Comparison of ENCODE assay signal across 11 mouse cellular contexts in the genomic region with DNA sequence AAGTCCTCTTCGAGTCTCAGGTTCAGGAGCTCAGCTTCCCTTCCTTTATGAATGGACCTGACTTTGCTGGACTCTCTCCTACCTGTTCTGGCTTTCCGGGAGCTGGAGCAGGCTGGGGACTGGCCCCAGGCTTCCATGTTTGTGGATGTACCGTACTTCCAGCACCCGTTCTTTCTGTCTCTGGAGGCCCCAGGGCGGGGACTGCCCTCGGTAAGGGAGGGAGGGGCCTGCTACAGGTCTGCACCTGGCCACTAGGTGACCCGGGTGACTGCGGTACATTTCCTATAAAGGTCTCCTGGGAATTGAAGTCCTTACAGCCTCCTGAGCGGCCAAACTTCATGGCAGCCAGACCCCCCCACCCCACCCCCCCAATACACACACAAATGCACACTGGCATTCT. TPM values are rescaled to one million over a fixed set of nuclear protein-coding genes. Genes with fewer than 3 reads are reported as not detected.
DNase-seq lines count a peak whose midpoint lies in the region; ATAC-seq lines count a peak whose summit lies in the region.
"Had no signal": no experiment of that assay in that cellular context is flagged by ENCODE, and none has a peak within 500 bp of the region (broad histone marks: within the 10 kb centered on the region; RNA-seq: fewer than 3 reads in every experiment).

A gene (minus strand): TSS at position 212 of the 400 bp plus-strand sequence.

- no peak for ATAC-seq in neutrophil, adult 5-6 weeks (ENCODE audit: extremely low read depth, insufficient number of reproducible peaks, low FRiP score, poor library complexity, severe bottlenecking)
- ATAC-seq: midbrain, embryonic 15.5 days had no signal

- H3K27ac ChIP-seq in embryonic facial prominence, embryonic 10.5 days (replicated peaks) = no peak within 1 kb of the TSS
- H3K27ac ChIP-seq: hindbrain, embryonic 10.5 days; midbrain, embryonic 15.5 days had no signal

- no peaks in the 10 kb centered on the region for H3K4me1 ChIP-seq in embryonic facial prominence, embryonic 10.5 days
- H3K4me1 ChIP-seq: hindbrain, embryonic 10.5 days; midbrain, embryonic 15.5 days had no signal

- H3K36me3 ChIP-seq in embryonic facial prominence, embryonic 10.5 days (replicated peaks) = peaks cover 29% of the 10 kb centered on the region

- H3K27me3 ChIP-seq in embryonic facial prominence, embryonic 10.5 days (replicated peaks; ENCODE audit: low read depth, poor library complexity, severe bottlenecking) = no peaks in the 10 kb centered on the region
- H3K27me3 ChIP-seq: midbrain, embryonic 15.5 days had no signal

- no peaks in the 10 kb centered on the region for H3K9me3 ChIP-seq in embryonic facial prominence, embryonic 10.5 days
- H3K9me3 ChIP-seq: hindbrain, embryonic 10.5 days; midbrain, embryonic 15.5 days had no signal

- peak within 1 kb of the TSS; percentile 23 for H3K4me3 ChIP-seq in embryonic facial prominence, embryonic 10.5 days
- H3K4me3 ChIP-seq: hindbrain, embryonic 10.5 days; midbrain, embryonic 15.5 days had no signal

- intact Hi-C loops in heart, postnatal 36 days (cut with DNase I) = no loop called here
- intact Hi-C loops in left cerebral cortex, postnatal 25 days (cut with DNase I) = loop anchor here (10.0 kb wide), 1 partner anchor 747 kb away; no protein-coding TSS in a partner anchor

- no peak for DNase-seq in adrenal gland, adult 8-10 months
- no peak for DNase-seq in adrenal gland, postnatal 10 days
- DNase-seq in embryonic facial prominence, embryonic 10.5 days (ENCODE audit: low spot score) = no peak
- peak; percentile 65 for DNase-seq in kidney, postnatal 10 days
- no peak for DNase-seq in cerebellum, postnatal 25 days
- DNase-seq in heart, postnatal 36 days = no peak
- DNase-seq in left cerebral cortex, postnatal 25 days (ENCODE audit: low spot score in 2 of 2) = no peak
- DNase-seq: cerebellum, adult 9-11 months had no signal

- WGBS in embryonic facial prominence, embryonic 10.5 days = 56% methylated on average over 9 of the region's 9 CpGs

RNA-seq across cellular contexts. Expression of the gene that starts here (rescaled TPM):
- 10 to 100 TPM in 3 of 4 experiments, 1 to 10 TPM in 1; 7.8 to 17.7 (median 15.2) TPM for total RNA-seq in adrenal gland, adult 8-10 months (2022)
- total RNA-seq in adrenal gland, postnatal 10 days (2021) = 1 to 10 TPM; 8.6 to 9.2 TPM
- polyA plus RNA-seq in embryonic facial prominence, embryonic 10.5 days (2016; fragmentation: Nextera tagmentation; extraction: Ambion mirVana) = 5.7 and 6.8 TPM in 2 replicates
- 51.9 and 60.2 TPM in 2 replicates for total RNA-seq in neutrophil, adult 5-6 weeks (2017)
- total RNA-seq in heart, postnatal 36 days (2021) = 1 to 10 TPM in 1 of 2 experiments, under 1 TPM in 1; 0.54 to 1.2 TPM
- total RNA-seq in left cerebral cortex, postnatal 25 days (2021) = 1 to 10 TPM; 6.5 to 7.1 TPM
